Mouse (Mus musculus) myocyte (in vitro differentiated cells): Measurements from ENCODE around the gene Prcd. TPM values are rescaled to one million over a fixed set of nuclear protein-coding genes. Genes with fewer than 3 reads are reported as not detected.

Experiments used
- H3K27me3 ChIP-seq: one replicate; pipeline ENCODE4 v1.6.1; 2011; ENCODE audit not compliant: control insufficient read depth, insufficient read depth, insufficient read length
- H3K36me3 ChIP-seq: one replicate; pipeline ENCODE4 v1.6.1; 2011; ENCODE audit not compliant: control insufficient read depth, insufficient read depth
- H3K4me2 ChIP-seq: one replicate; pipeline ENCODE4 v1.6.1; 2011; ENCODE audit warnings: low read depth, control low read depth
- H3K4me3 ChIP-seq: one replicate; pipeline ENCODE4 v1.5.1; 2011; ENCODE audit warnings: mild to moderate bottlenecking, control low read depth, moderate library complexity
- H3K79me2 ChIP-seq: one replicate; pipeline ENCODE4 v1.6.1; 2011; ENCODE audit not compliant: control insufficient read depth, insufficient read depth
- H3ac ChIP-seq: one replicate; pipeline ENCODE4 v1.6.1; 2011; ENCODE audit not compliant: control insufficient read depth, insufficient read length
- CEBPB ChIP-seq: IDR thresholded peaks from 2 replicates; pipeline ENCODE4 v1.6.1; 2011; ENCODE audit warnings: mild to moderate bottlenecking, moderate library complexity; ENCODE audit not compliant: poor library complexity, insufficient read depth, severe bottlenecking
- E2F4 ChIP-seq: IDR thresholded peaks from one replicate; pipeline ENCODE4 v1.6.1; 2011; ENCODE audit warnings: mild to moderate bottlenecking, control low read depth, moderate library complexity; ENCODE audit not compliant: insufficient read depth
- MAX ChIP-seq: IDR thresholded peaks from one replicate; pipeline ENCODE4 v1.6.1; 2011; ENCODE audit warnings: low read depth, mild to moderate bottlenecking, control low read depth
- MYOD1 ChIP-seq, 3 experiments: IDR thresholded peaks; one replicate each; pipeline ENCODE4 v1.6.1; 2011; ENCODE audit warnings: control low read depth in 2 of 3, low read depth in 2 of 3, mild to moderate bottlenecking in 2 of 3, moderate library complexity in 1 of 3; ENCODE audit not compliant: insufficient read length in 2 of 3, control insufficient read depth in 1 of 3
- MYOG ChIP-seq, 3 experiments: IDR thresholded peaks; one replicate each; pipeline ENCODE4 v1.6.1; 2011; ENCODE audit warnings: control low read depth in 2 of 3, low read depth in 2 of 3, mild to moderate bottlenecking in 2 of 3; ENCODE audit not compliant: insufficient read length in 2 of 3, control insufficient read depth in 1 of 3, insufficient read depth in 1 of 3
- POLR2A ChIP-seq: IDR thresholded peaks from one replicate; pipeline ENCODE4 v1.6.1; 2011; ENCODE audit warnings: low read depth, mild to moderate bottlenecking, control low read depth, moderate library complexity; ENCODE audit not compliant: insufficient read length
- POLR2AphosphoS2 ChIP-seq: IDR thresholded peaks from one replicate; pipeline ENCODE4 v1.6.1; 2011; ENCODE audit warnings: low read depth, control low read depth; ENCODE audit not compliant: insufficient read length
- REST ChIP-seq: IDR thresholded peaks from one replicate; pipeline ENCODE4 v1.6.1; 2011; ENCODE audit warnings: mild to moderate bottlenecking, control low read depth, moderate library complexity; ENCODE audit not compliant: insufficient read depth, insufficient read length
- SRF ChIP-seq: IDR thresholded peaks from one replicate; pipeline ENCODE4 v1.6.1; 2011; ENCODE audit warnings: low read depth; ENCODE audit not compliant: control insufficient read depth, insufficient read length
- TCF12 ChIP-seq: IDR thresholded peaks from one replicate; pipeline ENCODE4 v1.6.1; 2011; ENCODE audit warnings: mild to moderate bottlenecking, control low read depth; ENCODE audit not compliant: poor library complexity, insufficient read depth, severe bottlenecking
- TCF3 ChIP-seq: IDR thresholded peaks from one replicate; pipeline ENCODE4 v1.6.1; 2011; ENCODE audit warnings: low read depth, control low read depth; ENCODE audit not compliant: insufficient read length
- USF1 ChIP-seq: IDR thresholded peaks from one replicate; pipeline ENCODE4 v1.6.1; 2011; ENCODE audit warnings: low read depth, mild to moderate bottlenecking, control low read depth, moderate library complexity
- polyA plus RNA-seq: library from polyadenylated mRNA; unstranded; fragments of >200 nt; fragmentation: generic; extraction: Trizol; gene quantifications from one replicate; pipeline ENCODE4 v1.2.1, GENCODE M21; 2012; ENCODE audit warnings: missing spikeins

The Prcd gene
- polyA plus RNA-seq, 1 experiment = 0.74 TPM

DNA sequence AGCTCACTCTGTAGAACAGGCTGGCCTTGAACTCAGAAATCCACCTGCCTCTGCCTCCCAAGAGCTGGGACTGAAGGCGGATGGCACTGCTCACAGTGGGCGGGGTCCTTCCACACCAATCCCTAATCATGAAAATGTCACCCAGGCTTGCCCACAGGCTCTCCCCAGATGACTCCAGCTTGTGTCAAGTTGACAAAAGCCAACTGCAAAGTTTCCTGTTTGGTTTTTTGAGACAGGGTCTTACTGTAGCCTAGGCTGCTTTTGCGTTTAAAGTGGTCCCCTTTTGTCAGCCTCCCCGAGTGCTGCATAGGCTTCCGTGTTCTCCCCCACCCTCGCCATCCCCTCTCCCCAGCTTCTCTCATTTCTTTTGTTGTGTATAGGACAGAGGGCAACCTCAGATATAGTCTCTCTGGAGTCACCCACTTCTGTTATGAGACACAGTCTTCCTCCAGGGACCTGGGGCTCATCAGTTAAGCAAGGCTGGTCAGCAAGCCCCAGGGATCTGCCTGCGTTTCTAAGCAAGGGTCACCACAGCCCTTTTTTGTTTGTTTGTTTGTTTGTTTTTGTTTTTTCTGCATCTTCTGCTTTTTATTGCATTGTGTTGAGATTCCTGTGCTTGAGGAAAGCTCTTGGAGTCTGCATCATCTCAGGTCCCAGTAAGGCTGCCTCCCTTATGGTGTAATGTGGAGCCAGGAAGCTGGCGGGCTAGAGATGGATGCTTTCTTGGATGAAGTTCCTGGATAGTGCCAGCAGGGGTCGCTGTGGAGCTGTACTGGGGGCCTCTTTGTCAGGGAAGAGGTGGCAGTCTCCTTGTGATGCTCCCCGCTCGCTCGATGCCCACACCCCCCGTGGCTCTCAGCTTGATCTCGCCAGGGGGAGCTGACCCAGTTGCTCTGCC lies 10.4 kb upstream of the Prcd start:
- H3K4me3 ChIP-seq = no peak overlapping the region
- TF ChIP-seq SRF (no peak), REST (no peak), TCF12 (no peak), POLR2AphosphoS2 (no peak), USF1 (no peak), MYOD1 (IDR thresholded peaks at IDR 0.05; ENCODE audit: control insufficient read depth in 1 of 3, insufficient read length in 2 of 3, low read depth in 2 of 3) (no peak), POLR2A (no peak), MYOG (IDR thresholded peaks at IDR 0.05; ENCODE audit: control insufficient read depth in 1 of 3, insufficient read depth in 1 of 3, insufficient read length in 2 of 3, low read depth in 2 of 3) (no peak), TCF3 (no peak), MAX (no peak), E2F4 (no peak), CEBPB (no peak)

DNA sequence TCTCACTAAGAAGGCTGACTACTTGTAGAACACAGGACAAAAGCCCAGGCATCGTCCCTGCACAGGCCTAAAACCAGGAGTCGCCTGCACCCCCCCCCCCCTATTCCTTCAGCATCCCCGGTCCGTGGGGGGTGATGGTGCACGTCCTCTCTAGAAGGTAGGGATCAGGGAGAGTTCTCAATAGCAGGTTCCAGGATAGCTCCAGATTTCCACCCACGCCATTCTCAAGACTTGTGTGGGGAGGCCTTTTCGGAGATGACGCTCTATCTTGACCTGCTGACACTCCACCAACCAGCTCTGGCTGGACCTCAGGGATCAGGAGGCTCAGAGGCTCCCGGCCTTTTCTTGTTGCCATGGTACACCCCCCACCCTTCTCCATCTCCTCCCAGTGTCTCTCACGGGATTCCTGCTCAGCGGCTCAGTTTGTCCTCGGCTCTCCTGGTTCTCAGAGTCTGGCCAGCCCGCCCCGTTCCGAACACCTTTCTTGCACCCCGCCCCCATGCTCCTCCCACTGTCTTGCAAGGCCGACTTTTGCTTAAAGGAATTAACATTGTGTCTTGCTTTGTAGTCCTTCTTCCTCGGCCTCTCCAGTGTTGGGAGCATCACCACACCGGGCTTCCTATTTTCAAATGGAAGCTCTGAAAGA lies 9.6 kb upstream of the Prcd start:
- TF ChIP-seq MAX (no peak), TCF12 (no peak), MYOG (IDR thresholded peaks at IDR 0.05; ENCODE audit: control insufficient read depth in 1 of 3, insufficient read depth in 1 of 3, insufficient read length in 2 of 3, low read depth in 2 of 3) (no peak), USF1 (no peak), E2F4 (no peak), REST (no peak), CEBPB (no peak)
- peaks cover 4% of the 10 kb centered on the region for H3K27me3 ChIP-seq
- H3ac ChIP-seq = no peak overlapping the region
- no peak overlapping the region for H3K4me3 ChIP-seq
- peak overlapping the region; percentile 22 for H3K4me2 ChIP-seq
- H3K36me3 ChIP-seq = no peaks in the 10 kb centered on the region
- H3K79me2 ChIP-seq = no peaks in the 10 kb centered on the region

More for the DNA sequence above, 10.4 kb upstream of the Prcd start:
- Histone ChIP-seq H3K27me3 (peaks cover 4% of the 10 kb centered on the region), H3ac (no peak overlapping the region), H3K4me2 (peak overlapping the region; percentile 22), H3K36me3 (no peaks in the 10 kb centered on the region), H3K79me2 (no peaks in the 10 kb centered on the region)

- no peaks in the 10 kb centered on the region for H3K79me2 ChIP-seq
- H3K36me3 ChIP-seq = no peaks in the 10 kb centered on the region
- TF ChIP-seq E2F4 (no peak), USF1 (no peak)
- H3K4me3 ChIP-seq = no peak overlapping the region
- H3K27me3 ChIP-seq = peaks cover 4% of the 10 kb centered on the region
- H3K4me2 ChIP-seq = no peak overlapping the region
- no peak overlapping the region for H3ac ChIP-seq
Measured at GRCm38 (mm10) chr11:116644225-116645112, 8.9 kb upstream of the Prcd start.

GRCm38 (mm10) chr11:116645446-116646110 lies 7.8 kb upstream of the Prcd start:
- H3K36me3 ChIP-seq = no peaks in the 10 kb centered on the region
- H3K27me3 ChIP-seq = no peaks in the 10 kb centered on the region
- H3ac ChIP-seq = no peak overlapping the region
- TF ChIP-seq SRF = no peak
- TF ChIP-seq REST = no peak
- no peak for TF ChIP-seq POLR2AphosphoS2
- TF ChIP-seq MYOG (IDR thresholded peaks at IDR 0.05; ENCODE audit: control insufficient read depth in 1 of 3, insufficient read depth in 1 of 3, insufficient read length in 2 of 3, low read depth in 2 of 3) = no peak
- no peak for TF ChIP-seq MAX
- TF ChIP-seq USF1 = no peak
- TF ChIP-seq TCF3 = no peak
- TF ChIP-seq CEBPB = no peak
- TF ChIP-seq POLR2A = no peak
- TF ChIP-seq MYOD1 (IDR thresholded peaks at IDR 0.05; ENCODE audit: control insufficient read depth in 1 of 3, insufficient read length in 2 of 3, low read depth in 2 of 3) = no peak
- TF ChIP-seq TCF12 = no peak
- no peaks in the 10 kb centered on the region for H3K79me2 ChIP-seq
- no peak overlapping the region for H3K4me2 ChIP-seq
- H3K4me3 ChIP-seq = no peak overlapping the region
